Mouse (Mus musculus): ENCODE results near the gene Micu1.
"Not testable (repeated sequence)": the region's sequence is repeated elsewhere in the genome, so short reads cannot be mapped to it uniquely, and the experiment has no call there.

Gene Micu1

GRCm38 (mm10) chr10:59848079-59848877, 146.0 kb downstream of the Micu1 start:
- no peak for DNase-seq (ENCODE audit: inconsistent ontology term)

- DNase-seq (ENCODE audit: inconsistent ontology term), result no peak
Observed at GRCm38 (mm10) chr10:59848953-59849352, 146.7 kb downstream of the Micu1 start.

DNA sequence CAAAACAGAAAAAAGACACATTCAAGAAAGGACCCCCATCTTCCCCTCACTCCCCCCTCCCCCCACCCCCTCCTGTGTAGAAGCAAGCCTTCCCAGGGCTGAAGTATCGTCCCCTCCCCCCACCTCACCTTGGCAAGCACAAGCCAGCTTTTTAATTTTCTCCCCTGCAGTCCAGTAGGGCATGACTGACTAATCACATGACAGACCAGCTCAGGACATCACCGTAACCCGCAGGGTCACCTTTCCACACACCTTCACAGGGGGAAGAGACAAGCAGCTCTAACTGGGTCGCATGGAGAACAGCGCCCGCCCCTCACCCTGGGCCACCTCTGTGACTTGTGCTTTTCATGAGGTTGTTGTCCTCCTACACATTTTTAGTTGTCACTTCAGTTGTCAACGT, 147.1 kb downstream of the Micu1 start:
- DNase-seq (ENCODE audit: inconsistent ontology term), result no peak

GRCm38 (mm10) chr10:59857157-59857556, 154.9 kb downstream of the Micu1 start:
- DNase-seq (ENCODE audit: inconsistent ontology term), result no peak

DNA sequence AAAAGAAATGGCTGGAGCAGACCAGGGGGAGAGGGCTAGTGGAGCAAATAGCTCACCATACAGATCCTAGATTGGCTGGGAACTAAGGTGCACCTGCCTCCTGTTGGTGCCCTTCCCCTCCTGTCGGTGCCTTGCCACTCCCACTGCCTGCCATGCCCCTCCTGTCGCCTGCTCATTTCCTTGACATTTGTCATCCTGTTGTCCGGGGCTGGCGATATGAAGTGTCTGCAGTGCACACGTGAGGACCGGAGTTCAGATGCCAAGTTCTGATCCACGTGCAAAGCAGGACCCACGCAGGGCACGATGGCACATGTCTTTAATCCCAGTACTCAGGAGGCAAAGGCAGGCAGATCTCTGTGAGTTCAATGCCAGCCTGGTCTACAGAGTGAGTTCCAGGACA, 158.4 kb downstream of the Micu1 start:
- no peak for DNase-seq (ENCODE audit: inconsistent ontology term)

DNA sequence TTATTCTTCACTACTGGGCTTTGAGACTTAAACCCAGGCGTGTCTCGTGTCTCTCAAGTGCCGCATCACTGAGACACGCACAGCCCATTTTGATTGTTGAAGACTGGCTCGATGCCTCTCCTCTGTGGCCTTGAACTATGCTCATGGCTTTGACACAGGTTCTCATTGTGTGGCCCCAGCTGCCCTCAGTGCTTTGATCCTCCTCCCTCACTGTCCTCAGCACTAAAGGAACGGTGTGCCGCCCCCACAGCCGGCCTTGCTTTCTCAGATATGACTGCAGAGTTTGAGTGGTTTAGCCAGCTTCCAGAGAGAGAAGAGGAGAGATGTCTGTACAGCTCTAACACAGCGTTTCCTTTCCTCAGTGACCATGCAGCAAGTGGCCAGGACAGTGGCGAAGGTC, 158.9 kb downstream of the Micu1 start:
- DNase-seq (ENCODE audit: inconsistent ontology term), result no peak

GRCm38 (mm10) chr10:59862816-59863440, 160.7 kb downstream of the Micu1 start:
- no peak for DNase-seq (ENCODE audit: inconsistent ontology term)

GRCm38 (mm10) chr10:59863620-59864019, 161.3 kb downstream of the Micu1 start:
- no peak for DNase-seq (ENCODE audit: inconsistent ontology term)

DNA sequence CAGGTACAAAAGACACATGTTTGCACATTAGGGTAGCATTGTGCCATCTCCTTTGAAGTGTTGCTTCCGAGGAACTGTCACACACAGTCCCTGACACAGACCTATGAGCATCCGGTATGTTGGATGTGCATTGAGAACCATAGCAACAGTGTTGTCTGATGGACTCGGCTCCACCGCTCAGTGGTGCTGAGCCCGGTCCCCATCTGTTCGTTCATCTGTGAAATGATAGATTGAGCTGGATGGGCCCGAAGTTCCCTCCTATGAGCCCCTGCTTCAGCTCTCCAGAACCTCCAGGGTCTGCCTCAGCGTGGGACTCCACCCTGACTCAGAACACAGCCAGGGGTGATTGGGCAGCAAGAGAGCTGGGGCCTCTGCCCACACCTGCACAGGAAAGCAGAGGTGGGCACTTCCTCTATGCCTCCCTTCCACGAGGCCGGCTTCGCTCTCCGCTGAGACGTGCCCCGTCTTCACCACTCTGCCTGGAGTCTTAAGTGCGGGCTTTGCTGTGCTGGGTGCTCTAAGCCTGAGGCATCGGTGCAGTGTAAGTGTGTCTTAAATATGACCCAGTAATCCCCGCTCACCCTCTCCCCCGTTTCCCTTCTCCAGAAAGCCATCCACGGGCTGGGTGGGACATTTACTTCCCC, 162.1 kb downstream of the Micu1 start:
- DNase-seq (ENCODE audit: inconsistent ontology term), result no peak

- DNase-seq (ENCODE audit: inconsistent ontology term), result peak; percentile 63
Observed at GRCm38 (mm10) chr10:59864884-59865726, 162.8 kb downstream of the Micu1 start.

GRCm38 (mm10) chr10:59868266-59868665, 166.0 kb downstream of the Micu1 start:
- no peak for DNase-seq (ENCODE audit: inconsistent ontology term)

DNA sequence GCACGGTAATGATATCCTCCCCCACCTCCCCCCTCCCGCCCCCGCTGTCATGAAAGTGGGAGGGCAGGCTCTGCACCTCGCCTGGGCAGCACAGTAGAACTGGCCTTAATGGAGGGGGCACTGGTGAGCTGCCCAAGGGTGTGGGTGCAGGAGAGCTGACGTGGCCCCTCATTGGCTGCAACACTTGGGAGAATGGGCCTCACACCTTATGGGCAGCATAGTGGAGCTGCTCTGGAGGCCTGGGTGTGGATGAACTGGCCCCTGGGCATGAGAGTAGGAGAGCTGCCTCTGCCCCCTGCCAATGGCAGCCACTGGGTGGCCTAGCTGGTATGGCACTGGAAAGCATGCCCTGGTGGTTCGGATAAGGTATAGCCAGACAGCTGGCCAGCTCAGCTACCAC, 167.8 kb downstream of the Micu1 start:
- no peak for DNase-seq (ENCODE audit: inconsistent ontology term)

GRCm38 (mm10) chr10:59872651-59873050, 170.4 kb downstream of the Micu1 start:
- not testable (repeated sequence) for DNase-seq (ENCODE audit: inconsistent ontology term)

DNA sequence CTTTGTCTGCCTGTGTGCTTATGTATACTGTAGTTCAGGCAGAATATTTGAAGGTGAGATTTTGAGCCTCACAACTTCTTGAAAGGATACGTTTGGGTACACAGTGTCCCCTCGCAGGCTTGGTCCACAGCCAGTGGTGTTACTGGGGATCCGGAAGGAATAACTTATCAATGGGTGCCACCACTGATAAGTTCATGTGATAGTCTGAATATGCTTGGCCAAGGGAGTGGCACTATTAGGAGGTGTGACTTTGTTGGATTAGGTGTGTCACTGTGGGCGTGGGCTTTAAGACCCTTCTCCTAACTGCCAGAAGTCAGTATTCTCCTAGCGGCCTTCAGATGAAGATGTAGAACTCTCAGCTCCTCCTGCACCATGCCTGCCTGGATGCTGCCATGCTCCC, 170.9 kb downstream of the Micu1 start:
- DNase-seq (ENCODE audit: inconsistent ontology term), result no peak

GRCm38 (mm10) chr10:59873613-59874012, 171.3 kb downstream of the Micu1 start:
- DNase-seq (ENCODE audit: inconsistent ontology term), result no peak

DNA sequence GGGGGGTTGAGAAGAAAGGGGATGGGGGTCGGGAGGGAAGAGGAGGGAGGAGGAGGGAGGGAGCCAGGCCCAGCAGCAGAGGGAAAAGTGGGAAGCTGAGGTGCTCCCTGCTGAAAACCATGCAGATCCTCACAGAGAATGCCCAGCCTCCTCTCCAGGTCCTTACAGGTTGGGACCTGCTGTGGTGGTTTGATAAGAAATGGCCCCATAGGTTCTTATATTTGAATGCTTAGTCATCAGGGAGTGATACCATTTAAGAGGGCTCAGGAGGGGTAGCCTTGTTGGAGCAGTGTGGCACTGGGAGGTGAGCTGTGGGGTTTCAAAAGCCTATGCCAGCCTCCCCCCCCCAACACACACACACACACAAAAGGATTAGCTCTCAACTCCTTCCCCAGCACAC, 173.1 kb downstream of the Micu1 start:
- DNase-seq (ENCODE audit: inconsistent ontology term), result no peak

GRCm38 (mm10) chr10:59876698-59877097, 174.4 kb downstream of the Micu1 start:
- not testable (repeated sequence) for DNase-seq (ENCODE audit: inconsistent ontology term)

GRCm38 (mm10) chr10:59877421-59878117, 175.3 kb downstream of the Micu1 start:
- no peak for DNase-seq (ENCODE audit: inconsistent ontology term)

DNA sequence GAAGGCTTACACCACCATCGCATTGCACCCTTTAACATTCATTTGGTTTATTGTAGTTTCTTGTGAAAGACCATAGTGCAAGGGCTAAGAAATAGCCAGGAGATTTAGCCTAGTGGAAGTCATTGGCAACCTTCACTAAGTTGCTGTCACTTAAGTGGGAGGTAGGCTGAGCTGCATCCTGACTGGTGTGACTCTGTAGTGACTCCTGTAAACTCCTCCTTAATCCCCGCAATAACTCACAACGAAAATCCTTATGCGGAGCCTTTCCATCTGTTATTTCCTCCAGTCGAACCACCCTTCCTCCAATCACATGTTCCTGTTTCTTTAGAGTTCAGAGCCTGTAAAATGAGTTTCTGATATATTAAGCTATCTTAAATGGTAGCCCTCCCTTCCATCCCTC, 176.5 kb downstream of the Micu1 start:
- DNase-seq (ENCODE audit: inconsistent ontology term), result no peak

GRCm38 (mm10) chr10:59879255-59880028, 177.2 kb downstream of the Micu1 start, which contains the start of gene Dnajb12:
Gene Dnajb12 (plus strand): TSS chr10:59879556.
- peak; percentile 98 for DNase-seq (ENCODE audit: inconsistent ontology term)

GRCm38 (mm10) chr10:59880029-59880386, 177.7 kb downstream of the Micu1 start:
- DNase-seq (ENCODE audit: inconsistent ontology term), result no peak

Data from Muller cell, postnatal 12 days (primary cell).